Mouse (Mus musculus) forebrain, postnatal 0 days (tissue): Measurements from ENCODE around the gene Gm9936. TPM values are rescaled to one million over a fixed set of nuclear protein-coding genes. Genes with fewer than 3 reads are reported as not detected.

Experiments used
- ATAC-seq: fragments of 200-750 bp; cut with Nextera tagmentation; 2 replicates; pipeline ENCODE4 v1.8.0; 2017; ENCODE audit warnings: mild to moderate bottlenecking, moderate library complexity
- DNase-seq: peaks from one replicate; pipeline ENCODE4 v3.0.0-alpha.2; 2015
- H3K27ac ChIP-seq: fragments of 300-500 bp; sonication (generic); 2 replicates; pipeline ENCODE4 v1.5.1; 2014; ENCODE audit warnings: low read depth, mild to moderate bottlenecking, antibody characterized with exemption, low read length, moderate library complexity, mixed read lengths
- H3K27me3 ChIP-seq: fragments of 300-500 bp; sonication (generic); 2 replicates; pipeline ENCODE4 v1.6.1; 2014; ENCODE audit warnings: mild to moderate bottlenecking, low read length, mixed read lengths; ENCODE audit not compliant: insufficient read depth
- H3K36me3 ChIP-seq: fragments of 300-500 bp; sonication (generic); 2 replicates; pipeline ENCODE4 v1.6.1; 2014; ENCODE audit warnings: mild to moderate bottlenecking, moderate library complexity; ENCODE audit not compliant: insufficient read depth
- H3K4me1 ChIP-seq: fragments of 300-500 bp; sonication (generic); 2 replicates; pipeline ENCODE4 v1.6.1; 2014; ENCODE audit warnings: antibody characterized with exemption; ENCODE audit not compliant: insufficient read depth
- H3K4me2 ChIP-seq: fragments of 300-500 bp; sonication (generic); 2 replicates; pipeline ENCODE4 v1.6.1; 2014; ENCODE audit warnings: low read depth, mild to moderate bottlenecking, moderate library complexity
- H3K4me3 ChIP-seq: fragments of 300-500 bp; sonication (generic); 2 replicates; pipeline ENCODE4 v1.5.1; 2014; ENCODE audit warnings: low read depth, low read length, mixed read lengths
- H3K9ac ChIP-seq: fragments of 300-500 bp; sonication (generic); 2 replicates; pipeline ENCODE4 v1.6.1; 2014; ENCODE audit warnings: mild to moderate bottlenecking
- H3K9me3 ChIP-seq: fragments of 300-500 bp; sonication (generic); 2 replicates; pipeline ENCODE4 v1.6.1; 2016; ENCODE audit warnings: low read length
- CTCF ChIP-seq: sonication (generic); IDR thresholded peaks from 2 replicates; pipeline ENCODE4 v1.5.1; 2016; ENCODE audit warnings: antibody characterized with exemption, control low read depth, low read depth
- WGBS: fragments of 180-500 bp; shearing (Covaris S2); extraction: QIAGEN DNeasy Blood & Tissue Kit; methylation state at CpG from one replicate; pipeline ENCODE4 v1.1.7; 2014; 5-methylcytosine and 5-hydroxymethylcytosine counted together
- microRNA-seq, 2 experiments: library from miRNA; unstranded; fragments of <30 nt; microRNA quantifications; one replicate each; pipeline ENCODE4; 2016
- polyA plus RNA-seq: library from polyadenylated mRNA; unstranded; fragments of >200 nt; fragmentation: Nextera tagmentation; extraction: Ambion mirVana; gene quantifications from 2 replicates; pipeline ENCODE4 v1.2.1, GENCODE M21; 2015
- total RNA-seq: library from RNA; depleted of rRNA; stranded (reverse); fragments of >200 nt; gene quantifications from 2 replicates; pipeline ENCODE4 v1.2.3, GENCODE M21; 2014; rRNA removed

The Gm9936 gene
- total and polyA plus RNA-seq, 2 experiments from 2014 or later: 3.2 to 4.2 TPM

DNA sequence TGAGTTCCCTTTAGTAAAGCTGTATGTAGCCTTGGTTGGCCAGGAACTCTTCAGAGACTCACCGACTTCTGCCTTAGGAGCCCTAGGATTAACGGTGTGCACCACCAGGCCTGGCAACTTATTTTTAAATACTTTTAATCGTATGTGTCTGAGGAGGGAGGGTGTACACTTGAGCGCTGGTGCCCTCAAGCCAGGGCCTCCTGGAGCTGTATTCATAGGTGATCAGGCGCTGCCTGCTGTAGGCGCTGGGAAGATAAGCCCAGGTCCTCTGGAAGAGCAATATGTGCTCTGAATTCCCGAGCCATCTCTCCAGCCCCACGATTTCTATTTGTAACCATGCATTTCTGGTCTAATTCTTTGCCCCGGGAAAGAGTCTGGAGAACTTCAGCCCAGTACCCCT, 51.4 kb downstream of the Gm9936 start:
- Histone ChIP-seq H3K27ac (0 out of 2 replicates have a peak overlapping the region, but pooled peaks have one; percentile 21), H3K4me3 (no peak overlapping the region), H3K27me3 (no peaks in the 10 kb centered on the region), H3K9ac (no peak overlapping the region), H3K36me3 (peaks cover 44% of the 10 kb centered on the region), H3K4me1 (peaks cover under 1% of the 10 kb centered on the region; the same call in 1 of the 2 replicates), H3K9me3 (no peaks in the 10 kb centered on the region), H3K4me2 (no peak overlapping the region)
- 47% methylated on average over 9 of the region's 9 CpGs for WGBS
- ATAC-seq: no peak
- no peak for DNase-seq
- no peak for TF ChIP-seq CTCF

GRCm38 (mm10) chr5:114806636-114807035, 51.8 kb downstream of the Gm9936 start:
- 90% methylated on average over 8 of the region's 8 CpGs for WGBS
- Histone ChIP-seq H3K9ac (no peak overlapping the region), H3K4me1 (no peaks in the 10 kb centered on the region), H3K27ac (peak overlapping the region; percentile 36; the same call in 1 of the 2 replicates), H3K4me2 (no peak overlapping the region), H3K27me3 (no peaks in the 10 kb centered on the region), H3K9me3 (no peaks in the 10 kb centered on the region), H3K36me3 (peaks cover 48% of the 10 kb centered on the region), H3K4me3 (no peak overlapping the region)
- ATAC-seq: no peak
- no peak for TF ChIP-seq CTCF
- DNase-seq: no peak

Small RNA genes within 50 kb of the gene (microRNA-seq; reads per million reads assigned to microRNA genes)
- gene Mir6240: 4.1 to 5.8 reads per million in 2 experiments

Other genes starting within 250 kb of the Gm9936 start
- 0.81 and 1.5 TPM in 2 replicates for gene Trpv4, start 200.3 kb downstream of the Gm9936 start, total RNA-seq
- 1.3 and 2.4 TPM in 2 replicates for gene Trpv4, start 200.3 kb downstream of the Gm9936 start, polyA plus RNA-seq
- 14.1 and 19.8 TPM in 2 replicates for gene Gltp, start 167.7 kb downstream of the Gm9936 start, total RNA-seq
- 26.4 and 32.1 TPM in 2 replicates for gene Gltp, start 167.7 kb downstream of the Gm9936 start, polyA plus RNA-seq
- gene Tchp, start 150.9 kb downstream of the Gm9936 start, total RNA-seq: 14.1 and 14.4 TPM in 2 replicates
- 7.4 and 11.8 TPM in 2 replicates for gene Tchp, start 150.9 kb downstream of the Gm9936 start, polyA plus RNA-seq
- gene Ankrd13a, start 84.0 kb downstream of the Gm9936 start, total RNA-seq: 34.3 and 44.8 TPM in 2 replicates
- gene Ankrd13a, start 84.0 kb downstream of the Gm9936 start, polyA plus RNA-seq: 20.7 and 20.8 TPM in 2 replicates
- gene Git2, start 83.2 kb downstream of the Gm9936 start, total RNA-seq: 42.2 and 57.6 TPM in 2 replicates
- 21.9 and 31.1 TPM in 2 replicates for gene Git2, start 83.2 kb downstream of the Gm9936 start, polyA plus RNA-seq
- 298 and 325 TPM in 2 replicates for gene 1500011B03Rik, start 35.2 kb downstream of the Gm9936 start, total RNA-seq
- 378 and 431 TPM in 2 replicates for gene 1500011B03Rik, start 35.2 kb downstream of the Gm9936 start, polyA plus RNA-seq
- gene 4930519G04Rik, start 5.0 kb downstream of the Gm9936 start, total RNA-seq: not detected in 2 replicates
- not detected in 2 replicates for gene 4930519G04Rik, start 5.0 kb downstream of the Gm9936 start, polyA plus RNA-seq
- 4.2 and 7.0 TPM in 2 replicates for gene Oasl2, start 38.3 kb upstream of the Gm9936 start, total RNA-seq
- 4.2 and 4.8 TPM in 2 replicates for gene Oasl2, start 38.3 kb upstream of the Gm9936 start, polyA plus RNA-seq
- gene Oasl1, start 64.6 kb upstream of the Gm9936 start, total RNA-seq: 0.54 and 1.7 TPM in 2 replicates
- gene Oasl1, start 64.6 kb upstream of the Gm9936 start, polyA plus RNA-seq: 0.38 and 0.73 TPM in 2 replicates
- gene 2210016L21Rik, start 83.5 kb upstream of the Gm9936 start, total RNA-seq: 81.0 and 86.0 TPM in 2 replicates
- gene 2210016L21Rik, start 83.5 kb upstream of the Gm9936 start, polyA plus RNA-seq: 167 and 170 TPM in 2 replicates
- gene Hnf1a, start 112.4 kb upstream of the Gm9936 start, total RNA-seq: not detected in 2 replicates
- not detected in 2 replicates for gene Hnf1a, start 112.4 kb upstream of the Gm9936 start, polyA plus RNA-seq
- gene Sppl3, start 152.5 kb upstream of the Gm9936 start, total RNA-seq: 79.1 and 114 TPM in 2 replicates
- gene Sppl3, start 152.5 kb upstream of the Gm9936 start, polyA plus RNA-seq: 36.0 and 43.5 TPM in 2 replicates
- not detected in 2 replicates for gene Gm10401, start 239.6 kb upstream of the Gm9936 start, total RNA-seq
- 32.5 and 44.0 TPM in 2 replicates for gene Gm10401, start 239.6 kb upstream of the Gm9936 start, polyA plus RNA-seq